Mouse (Mus musculus): Measurements from ENCODE around the gene Smagp.

The Smagp gene

DNA sequence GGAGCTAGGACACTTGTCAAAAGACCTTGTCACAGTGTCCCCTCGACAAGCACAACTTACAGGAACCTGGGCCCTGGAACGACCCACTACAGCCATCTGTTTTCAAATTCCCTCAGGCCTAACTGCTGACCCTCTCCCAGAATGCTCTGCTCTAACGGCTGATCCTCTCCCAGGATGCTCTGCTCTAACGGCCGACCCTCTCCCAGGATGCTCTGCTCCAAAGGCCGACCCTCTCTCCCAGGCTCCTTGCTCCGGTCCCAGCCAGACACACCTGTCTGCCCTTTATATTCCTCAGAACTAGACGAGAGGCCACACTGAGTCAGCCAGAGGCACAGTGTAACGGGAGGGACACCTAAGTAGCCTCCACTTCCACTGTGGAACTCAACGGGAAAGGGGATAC is 56.6 kb downstream of the Smagp start:
- DNase-seq, result no peak

DNA sequence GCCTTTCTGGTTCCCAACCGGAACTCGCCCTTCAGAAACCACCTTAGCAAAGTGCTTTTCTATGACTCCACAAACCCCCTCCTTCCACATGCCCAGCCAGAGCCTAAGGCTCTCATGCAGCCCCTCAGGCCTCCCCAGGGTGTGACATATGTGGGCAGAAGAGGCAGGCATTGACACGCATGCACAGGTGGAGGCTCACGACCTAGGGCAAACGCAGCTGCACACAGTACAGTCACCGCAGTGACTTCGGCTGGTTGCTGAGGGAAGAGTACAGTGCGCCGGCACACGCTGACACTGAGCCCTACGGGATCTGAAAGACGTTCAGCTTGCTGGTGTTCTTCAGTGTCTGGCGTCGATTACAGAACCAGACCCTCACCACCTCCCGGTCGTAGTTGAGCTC is 58.8 kb downstream of the Smagp start:
- DNase-seq, result no peak

DNA sequence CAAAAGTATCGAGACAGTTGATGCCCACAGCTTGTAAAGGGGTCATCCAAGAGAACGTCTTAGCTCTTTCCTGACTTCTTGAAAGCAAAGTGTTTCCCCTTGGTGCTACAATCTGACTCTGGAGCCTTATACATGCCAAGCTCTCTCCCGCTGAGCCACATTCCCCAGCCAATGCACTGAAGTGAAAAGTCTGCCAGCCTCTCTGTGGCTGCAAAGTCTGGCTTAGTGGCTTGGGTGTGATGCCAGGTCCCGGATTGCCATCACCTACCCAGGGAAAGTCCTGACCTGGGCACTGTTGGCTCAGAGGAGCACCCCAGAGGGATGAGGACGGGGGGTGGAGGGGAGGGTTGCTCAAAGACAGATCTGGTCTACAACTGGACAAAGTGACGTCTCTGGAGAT is 59.9 kb downstream of the Smagp start:
- DNase-seq, result peak; percentile 28 to 51

DNA sequence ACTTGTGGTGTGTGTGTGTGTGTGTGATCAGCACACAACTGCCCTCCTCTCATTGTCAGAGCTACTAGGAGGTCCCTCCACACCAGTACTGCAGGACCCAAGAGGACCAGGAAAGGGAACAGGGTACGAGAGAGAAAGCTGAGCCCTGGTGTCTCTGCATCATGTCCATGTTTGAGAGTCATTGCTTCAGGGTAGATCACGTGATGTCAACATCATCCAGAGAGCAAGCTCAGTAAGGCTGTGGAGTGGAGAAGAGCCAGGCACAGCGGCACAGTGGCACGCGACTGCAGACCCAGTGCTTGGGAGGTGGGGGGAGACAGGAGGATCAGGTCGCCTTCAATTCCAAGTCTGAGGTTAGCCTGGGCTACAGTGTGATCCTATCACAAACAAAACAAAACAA is 60.3 kb downstream of the Smagp start:
- DNase-seq, result no peak

DNA sequence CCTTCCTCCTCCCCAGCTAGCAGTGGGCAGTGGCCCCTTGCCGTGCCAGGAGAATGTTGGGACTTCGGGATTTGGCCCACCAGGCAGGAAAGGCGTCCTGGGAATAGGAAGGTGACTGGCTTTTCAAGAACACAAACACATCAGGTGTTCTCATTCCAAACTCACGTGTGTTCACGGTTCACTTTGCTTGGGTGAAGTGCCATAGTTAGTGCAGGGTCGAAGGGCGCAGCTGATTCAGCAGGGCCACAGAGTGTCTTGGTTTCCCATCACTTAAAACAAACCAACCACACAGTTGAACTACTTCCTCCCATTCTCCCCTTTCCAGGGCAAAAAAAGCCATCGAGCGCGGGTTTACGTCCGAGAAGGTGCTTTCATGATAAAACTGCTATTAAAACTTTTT is 61.4 kb downstream of the Smagp start:
- DNase-seq, result no peak

DNA sequence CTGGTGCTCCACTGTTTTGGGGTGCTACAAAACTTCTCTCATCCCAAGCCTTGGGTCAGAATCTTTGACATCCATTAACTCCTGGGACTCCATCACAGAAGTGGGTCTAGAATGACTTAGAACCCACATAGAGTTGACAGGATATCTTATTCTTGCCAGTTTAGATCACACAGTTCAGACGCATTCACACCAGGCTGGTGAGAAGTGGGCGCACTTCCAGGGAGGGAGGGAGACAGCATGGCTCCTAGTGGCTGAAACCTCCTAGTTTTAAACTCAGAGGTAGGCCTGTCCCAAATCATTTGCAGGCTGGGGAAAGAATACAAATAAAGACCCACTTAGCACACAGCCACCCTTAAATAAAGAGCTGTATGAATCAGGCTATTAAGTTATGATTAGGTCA is 62.4 kb downstream of the Smagp start:
- DNase-seq, result peak in 1 of 2 experiments; percentile 54

DNA sequence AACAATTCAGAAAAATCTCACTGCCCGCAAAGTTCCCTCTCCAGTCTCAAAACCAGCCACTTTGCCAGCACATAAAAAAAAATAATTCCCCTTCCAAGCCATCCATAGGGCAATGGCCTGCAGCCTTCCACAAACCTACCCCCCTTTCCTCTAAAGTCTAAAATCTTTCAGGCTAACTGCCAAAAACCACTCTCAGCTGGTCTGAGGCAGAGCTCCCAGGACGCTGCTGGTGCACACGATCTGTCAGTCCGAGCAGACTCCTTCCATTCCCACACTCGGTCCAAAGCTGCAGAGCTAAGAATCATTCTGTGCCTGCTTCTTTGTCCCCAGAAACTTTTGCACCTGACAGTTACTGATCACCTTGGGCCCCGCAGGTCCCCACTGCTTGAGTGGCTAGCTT is 62.8 kb downstream of the Smagp start:
- DNase-seq, result no peak
